Mouse (Mus musculus) left cerebral cortex, postnatal 36 days (tissue): ENCODE results near the gene Immp1l. TPM values are rescaled to one million over a fixed set of nuclear protein-coding genes. Genes with fewer than 3 reads are reported as not detected.
A peak's percentile ranks its signal among the peaks of the same experiment; 100 is the strongest.

ENCODE experiments used
- DNase-seq, 2 experiments: peaks; one replicate each; pipeline ENCODE4 v3.0.0; 2021 to 2022; ENCODE audit warnings: low spot score in 2 of 2, mixed read lengths in 1 of 2
- intact Hi-C: fragments of 180-260 bp; cut with DNase I; formaldehyde crosslinking; loops from one replicate; pipeline ENCODE4 v1.15.1; 2025
- total RNA-seq, 2 experiments: library from RNA; stranded (reverse); gene quantifications; 2 replicates each; pipeline ENCODE4 v1.2.3; 2021

The Immp1l gene
- total RNA-seq, result 10 to 100 TPM; 24.6 to 29.0 TPM

DNA sequence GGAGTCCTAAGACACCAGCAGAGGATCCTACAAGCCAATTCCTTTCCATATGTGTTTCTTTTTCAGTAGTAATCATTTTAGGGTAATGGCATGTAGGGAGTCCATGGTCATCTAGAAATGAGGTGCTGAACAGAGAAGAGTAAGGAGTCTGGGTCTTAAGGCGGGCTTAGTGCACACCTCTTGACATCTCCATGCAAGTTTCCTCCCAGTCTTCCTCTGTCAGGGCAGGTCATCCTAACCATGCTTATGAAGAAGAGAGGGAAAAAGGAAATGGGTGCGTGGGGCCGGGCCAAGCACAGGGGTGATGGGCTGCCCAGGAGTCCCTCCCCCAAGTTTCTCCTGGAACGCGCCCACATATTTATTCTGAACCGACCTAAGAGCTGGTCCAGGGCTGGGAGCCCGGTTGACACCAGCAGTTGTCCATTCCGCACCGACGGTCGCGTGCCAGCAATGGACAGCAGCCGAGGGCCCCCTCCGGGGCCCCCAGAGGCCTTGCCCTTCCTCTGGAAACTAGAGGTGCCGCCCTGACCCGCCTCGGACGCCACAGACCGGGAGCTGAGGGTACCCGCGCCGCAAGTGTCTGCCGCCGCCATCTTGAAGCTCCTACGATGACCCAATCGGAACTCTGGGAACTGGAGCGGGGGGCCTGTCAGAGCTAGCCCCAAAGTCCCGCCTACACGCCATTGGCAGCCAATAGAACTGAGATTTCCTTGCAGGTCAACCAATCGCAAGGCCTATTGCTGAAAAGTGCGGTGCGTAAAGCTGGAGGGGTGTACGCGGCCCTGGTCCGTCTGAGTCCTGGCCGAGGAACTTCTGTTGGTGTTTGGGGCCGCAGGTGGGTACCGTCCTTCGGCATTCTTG lies at the start of gene Immp1l, which contains the start of gene Elp4:
Gene Immp1l, plus strand, starts transcription at position 743 of the 861 bp plus-strand sequence.
Gene Elp4, minus strand, starts transcription at position 669 of the 861 bp plus-strand sequence.
- intact Hi-C loops, result loop anchor here (5.0 kb wide), 1 partner anchor 217 kb away; no protein-coding TSS in a partner anchor

GRCm38 (mm10) chr2:105854740-105855139 lies 49.7 kb upstream of the Immp1l start:
- intact Hi-C loops, result no loop called here
- DNase-seq, result peak; percentile 8 to 17

More for the DNA sequence above, at the start of gene Immp1l, which contains the start of gene Elp4:
- DNase-seq, result peak; percentile 97 to 98

DNA sequence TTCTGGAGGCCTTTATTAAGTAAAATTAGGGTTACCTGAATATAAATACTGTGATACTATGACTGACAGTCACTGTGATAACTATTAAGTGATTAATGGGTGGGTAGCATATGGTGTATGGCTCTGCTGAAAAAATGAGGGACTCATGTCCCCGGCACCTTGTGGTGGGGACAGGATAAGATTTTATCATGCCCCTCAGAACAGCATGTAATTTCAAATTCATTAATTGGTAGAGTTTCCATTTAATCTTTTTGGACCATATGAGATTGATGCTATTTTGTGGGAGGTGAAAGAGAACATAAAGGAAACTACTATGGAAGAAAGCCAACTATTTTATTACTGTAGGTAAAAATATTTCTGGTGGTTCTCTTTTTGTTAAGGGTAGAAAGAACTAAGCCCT lies 31.0 kb upstream of the Immp1l start:
- DNase-seq, result no peak
- intact Hi-C loops, result no loop called here

GRCm38 (mm10) chr2:105890816-105891215 lies 13.6 kb upstream of the Immp1l start:
- intact Hi-C loops, result no loop called here

DNA sequence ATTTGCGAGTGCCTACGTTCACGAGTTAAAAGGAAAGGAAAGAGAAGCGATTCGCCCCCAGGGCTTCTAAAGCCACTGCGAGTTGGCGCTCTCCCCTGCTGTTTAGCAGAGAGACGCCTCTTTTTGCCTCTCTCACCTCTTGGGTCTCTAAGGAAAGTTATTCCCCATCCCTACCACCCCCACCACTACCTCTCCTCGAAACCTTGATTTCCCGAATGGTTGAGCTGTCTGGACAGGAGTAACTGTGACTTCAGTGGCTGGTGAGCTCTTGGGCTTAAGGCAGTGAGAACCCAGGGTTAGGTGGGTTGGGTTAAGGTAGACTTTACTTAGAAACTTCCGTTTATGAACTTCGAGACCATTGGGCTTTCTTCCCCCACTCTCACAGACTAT lies 314 bp downstream of the Immp1l start:
- intact Hi-C loops, result loop anchor here (5.0 kb wide), 1 partner anchor 217 kb away; no protein-coding TSS in a partner anchor
- no peak for DNase-seq

More at GRCm38 (mm10) chr2:105890816-105891215, 13.6 kb upstream of the Immp1l start:
- no peak for DNase-seq

DNA sequence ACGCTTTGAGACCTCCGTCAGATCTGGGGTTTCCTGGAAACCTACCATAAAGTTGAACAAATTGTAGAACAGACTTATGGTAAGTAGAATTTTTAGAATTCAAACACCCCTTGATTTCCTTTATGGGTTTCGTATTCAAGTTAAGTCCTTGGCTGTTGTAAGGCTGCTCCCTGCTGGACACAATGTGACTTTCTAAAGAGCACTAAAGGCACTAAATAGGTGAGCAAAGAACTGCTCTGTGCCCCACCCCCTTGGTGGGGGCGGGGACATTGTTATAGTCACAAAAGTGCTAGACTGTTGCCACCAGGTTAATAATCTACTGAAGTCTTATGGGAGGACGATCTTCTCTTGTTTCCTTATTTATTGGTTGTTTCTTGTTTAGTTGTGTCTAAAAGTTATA lies 3.9 kb downstream of the Immp1l start:
- DNase-seq, result no peak
- intact Hi-C loops, result no loop called here

GRCm38 (mm10) chr2:105910611-105911010 lies 6.2 kb downstream of the Immp1l start:
- DNase-seq, result no peak
- intact Hi-C loops, result no loop called here

DNA sequence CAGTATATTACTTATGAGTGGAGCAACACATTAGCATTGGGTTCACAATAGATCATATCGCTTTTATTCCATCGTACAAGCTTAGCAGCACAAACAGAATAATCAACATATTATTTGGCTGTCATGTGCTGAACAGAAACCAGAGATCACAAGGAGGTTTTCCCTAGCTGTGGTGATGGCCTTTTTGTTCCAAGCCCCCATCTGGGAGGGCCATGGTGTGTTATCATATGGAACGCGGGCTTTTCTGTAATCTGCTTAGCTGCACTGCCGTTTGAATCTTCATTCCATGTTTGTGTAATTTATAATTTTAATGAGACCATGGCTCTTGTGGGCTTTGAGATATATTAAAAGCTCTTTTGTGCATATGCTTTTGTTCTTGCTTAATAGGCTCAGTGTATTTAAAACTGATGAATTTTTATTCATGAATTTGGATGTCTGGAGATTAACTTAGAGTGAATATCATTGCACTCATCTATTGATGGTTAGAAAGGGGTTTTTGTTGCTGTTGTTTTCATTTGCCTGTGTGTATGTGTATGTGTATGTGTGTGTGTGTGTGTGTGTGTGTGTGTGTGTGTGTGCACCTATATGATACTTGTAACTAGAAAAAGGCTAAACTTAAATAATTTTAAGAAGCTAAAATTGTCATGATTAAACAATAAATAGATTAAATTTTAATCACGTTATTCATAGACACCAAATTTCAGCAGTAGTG lies 9.4 kb downstream of the Immp1l start:
- intact Hi-C loops, result no loop called here

GRCm38 (mm10) chr2:105916671-105917070 lies 12.2 kb downstream of the Immp1l start:
- intact Hi-C loops, result no loop called here
- DNase-seq, result no peak

More for the DNA sequence above, 9.4 kb downstream of the Immp1l start:
- DNase-seq, result no peak

DNA sequence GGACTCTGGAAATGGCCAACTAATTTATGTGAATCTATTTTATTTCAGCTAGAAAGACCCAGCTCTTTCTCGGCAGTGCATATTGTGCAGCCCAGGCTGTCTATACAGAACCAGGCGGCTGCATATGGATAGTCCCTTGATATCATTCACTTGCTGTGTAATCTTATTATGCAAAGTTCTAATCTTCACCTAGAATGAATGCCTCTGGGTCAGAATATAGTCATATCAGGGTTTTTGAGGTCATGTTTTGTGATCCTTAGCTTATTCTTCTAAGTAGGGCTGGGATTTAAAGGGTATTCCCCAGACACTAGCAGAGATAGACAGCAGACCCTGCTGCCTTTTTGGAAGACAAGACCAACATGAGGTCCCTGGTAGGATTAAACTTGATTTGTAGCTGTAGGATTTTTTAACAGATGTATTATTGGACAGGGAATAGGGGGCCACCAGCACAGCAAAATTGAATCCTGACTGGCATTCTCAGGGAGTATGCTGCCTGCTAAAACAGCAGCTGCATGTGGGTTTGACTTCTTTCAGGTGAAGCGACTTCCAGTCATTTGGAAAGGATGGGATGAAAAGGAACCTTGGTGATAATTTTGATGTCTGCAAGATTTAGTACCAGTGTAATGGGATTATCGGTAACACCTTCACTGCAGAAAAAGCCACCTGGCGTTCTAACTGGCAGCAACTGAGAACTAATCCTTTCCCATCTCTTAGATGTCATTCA lies 13.3 kb downstream of the Immp1l start:
- intact Hi-C loops, result no loop called here
- DNase-seq, result no peak

- intact Hi-C loops, result no loop called here
- no peak for DNase-seq
These were observed 45.7 kb downstream of the Immp1l start for GRCm38 (mm10) chr2:105950131-105950530.

DNA sequence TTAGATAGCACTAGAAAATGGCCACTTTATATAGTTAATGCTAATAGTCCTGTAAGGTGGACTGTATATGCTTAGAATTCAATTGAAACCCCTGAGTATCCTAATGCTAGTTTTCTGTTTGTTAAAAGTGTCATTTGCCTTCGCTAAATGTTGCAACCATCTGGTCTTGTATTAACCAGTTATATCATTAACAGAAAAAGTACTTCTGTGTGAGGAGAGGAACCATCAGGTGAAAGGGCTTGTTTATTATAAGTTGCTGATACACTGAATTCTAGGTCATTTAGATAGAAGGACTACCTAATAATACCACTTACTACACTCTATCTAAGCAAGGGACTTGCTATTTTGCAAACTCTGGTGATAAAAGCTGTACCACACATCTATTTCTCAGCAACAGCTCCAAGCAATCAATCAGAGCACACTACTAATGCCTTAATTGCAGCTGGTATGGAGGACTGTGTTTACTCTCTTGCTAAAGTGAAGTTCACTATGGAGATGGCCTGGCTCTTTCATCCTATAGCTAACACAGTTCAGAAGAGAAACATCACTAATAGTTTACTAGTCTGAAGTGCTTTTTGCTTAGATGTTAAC lies 47.0 kb downstream of the Immp1l start:
- intact Hi-C loops, result no loop called here
- DNase-seq, result no peak

- intact Hi-C loops, result no loop called here
- no peak for DNase-seq
These were observed 49.4 kb downstream of the Immp1l start for GRCm38 (mm10) chr2:105953862-105954261.

- intact Hi-C loops, result no loop called here
- DNase-seq, result no peak
These were observed 59.0 kb downstream of the Immp1l start for GRCm38 (mm10) chr2:105963447-105963846.

DNA sequence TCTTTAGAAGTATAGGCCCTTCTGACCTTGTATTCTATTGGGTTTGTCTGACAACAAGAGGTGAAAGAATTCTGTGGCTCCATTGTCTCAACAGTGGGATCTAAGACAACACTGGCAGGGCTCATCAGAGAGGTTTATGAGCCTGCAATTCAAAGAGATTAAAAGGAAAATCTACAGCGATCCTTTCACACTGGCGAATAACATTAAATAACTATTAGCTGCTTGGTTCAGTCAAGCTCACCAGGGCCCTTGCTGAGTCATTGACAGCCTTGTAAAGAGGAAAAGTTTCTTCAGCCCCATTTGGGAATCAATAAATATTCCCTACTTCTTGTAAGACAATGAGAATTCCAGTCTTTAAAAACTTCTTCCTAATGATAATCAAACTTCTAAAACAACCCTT lies 69.5 kb downstream of the Immp1l start:
- no peak for DNase-seq
- intact Hi-C loops, result no loop called here

DNA sequence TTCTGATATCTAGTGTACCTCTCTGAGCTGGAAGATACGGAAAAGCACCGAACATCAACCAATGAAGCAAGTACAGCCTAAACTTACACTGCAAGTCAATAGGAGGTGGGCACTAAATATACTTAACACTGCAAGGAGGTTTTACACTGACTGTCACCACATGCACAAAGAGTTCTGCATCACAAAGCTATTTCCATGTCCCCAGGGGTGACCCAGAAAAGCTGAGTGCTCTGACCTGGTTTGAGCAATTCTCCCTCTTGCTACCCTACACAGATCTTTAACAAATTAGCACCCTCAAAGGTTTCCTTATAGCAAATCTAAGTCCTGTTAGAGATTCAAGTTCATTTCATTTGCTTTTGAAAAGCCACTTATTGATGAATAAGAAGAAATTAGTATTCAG lies 73.6 kb downstream of the Immp1l start:
- intact Hi-C loops, result no loop called here
- no peak for DNase-seq

DNA sequence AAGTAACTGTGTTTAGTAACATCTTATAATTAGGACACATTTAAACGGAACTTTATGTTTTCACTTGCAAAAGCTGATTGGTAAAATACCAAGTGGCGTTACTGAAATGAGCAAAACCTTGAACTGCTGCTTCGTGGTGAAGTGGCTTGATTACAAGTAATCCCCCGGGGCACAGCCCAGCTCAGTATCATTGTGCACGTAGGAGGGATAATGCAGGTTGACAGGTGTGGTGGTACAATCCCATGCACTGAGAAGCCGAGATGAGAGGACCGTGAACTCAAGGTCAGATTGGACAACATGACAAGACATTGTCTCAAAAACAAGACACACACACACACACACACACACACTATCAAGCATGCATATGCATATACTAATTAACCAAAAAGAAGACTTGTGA lies 80.8 kb downstream of the Immp1l start:
- intact Hi-C loops, result no loop called here

GRCm38 (mm10) chr2:105987131-105987530 lies 82.7 kb downstream of the Immp1l start:
- no peak for DNase-seq
- intact Hi-C loops, result no loop called here

More for the DNA sequence above, 80.8 kb downstream of the Immp1l start:
- no peak for DNase-seq

DNA sequence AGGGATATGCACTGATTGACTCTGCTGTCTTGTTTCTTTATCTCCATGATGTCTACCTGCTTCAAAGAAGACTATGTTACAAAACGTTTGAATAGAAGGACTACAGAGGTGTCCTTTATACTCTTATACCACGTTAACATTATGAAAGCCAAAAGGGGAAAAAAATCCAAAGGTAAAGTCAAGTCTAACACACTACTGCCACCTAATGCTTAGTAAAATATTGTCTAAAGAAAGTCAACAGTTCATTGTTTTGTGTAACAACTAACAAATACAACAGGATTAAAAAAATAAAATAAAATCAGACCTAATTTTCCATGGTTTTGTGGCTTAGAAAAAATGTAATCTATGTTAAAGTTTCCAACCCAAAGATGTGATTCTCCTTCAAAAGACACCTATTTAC lies 83.6 kb downstream of the Immp1l start:
- no peak for DNase-seq
- intact Hi-C loops, result no loop called here
